Mouse (Mus musculus): Measurements from ENCODE around the gene Ptma.
"Not testable (repeated sequence)": the region's sequence is repeated elsewhere in the genome, so short reads cannot be mapped to it uniquely, and the experiment has no call there.

The Ptma gene

GRCm38 (mm10) chr1:86539583-86539982 lies 13.1 kb downstream of the Ptma start:
- not testable (repeated sequence) for DNase-seq (ENCODE audit: low read depth, low spot score)

DNA sequence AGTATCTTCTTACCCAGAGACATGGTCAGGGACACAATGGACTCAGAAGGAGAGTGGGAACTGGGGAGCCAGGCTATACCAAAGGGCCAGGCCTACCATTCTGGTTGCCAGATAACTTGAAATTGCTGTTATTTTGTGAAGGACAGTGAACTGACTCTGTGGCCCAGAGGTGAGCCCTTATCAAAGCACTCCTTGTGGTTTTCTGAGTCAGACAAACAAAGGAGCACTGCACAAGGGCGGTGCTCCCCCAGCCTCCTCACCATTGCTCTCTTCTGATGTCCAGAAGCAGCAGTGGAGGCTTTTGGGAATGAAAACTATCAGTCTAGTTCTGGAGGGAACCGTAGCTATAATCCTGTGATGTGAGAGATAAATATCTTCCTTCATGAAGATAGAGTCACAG lies 16.1 kb downstream of the Ptma start:
- no peak for DNase-seq (ENCODE audit: low read depth, low spot score)

DNA sequence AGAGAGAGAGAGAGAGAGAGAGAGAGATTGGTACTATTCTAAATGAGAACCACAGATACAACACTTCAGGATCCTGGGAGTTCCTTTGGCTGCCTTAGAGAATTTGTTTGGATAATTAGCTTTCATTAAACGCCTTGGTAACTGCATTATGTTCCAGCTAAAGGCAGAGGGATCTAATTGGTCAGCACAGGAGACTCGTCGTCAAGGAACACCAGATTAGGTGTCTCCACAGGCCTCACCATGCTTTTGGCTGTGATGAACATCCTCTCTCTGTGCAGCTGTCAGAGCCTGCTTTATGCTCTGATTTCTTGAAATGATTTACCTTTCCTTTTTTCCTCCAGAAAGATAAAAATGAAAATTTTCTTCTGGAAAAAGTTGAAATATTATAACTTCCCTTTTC lies 20.3 kb downstream of the Ptma start:
- DNase-seq (ENCODE audit: low read depth, low spot score) = no peak

DNA sequence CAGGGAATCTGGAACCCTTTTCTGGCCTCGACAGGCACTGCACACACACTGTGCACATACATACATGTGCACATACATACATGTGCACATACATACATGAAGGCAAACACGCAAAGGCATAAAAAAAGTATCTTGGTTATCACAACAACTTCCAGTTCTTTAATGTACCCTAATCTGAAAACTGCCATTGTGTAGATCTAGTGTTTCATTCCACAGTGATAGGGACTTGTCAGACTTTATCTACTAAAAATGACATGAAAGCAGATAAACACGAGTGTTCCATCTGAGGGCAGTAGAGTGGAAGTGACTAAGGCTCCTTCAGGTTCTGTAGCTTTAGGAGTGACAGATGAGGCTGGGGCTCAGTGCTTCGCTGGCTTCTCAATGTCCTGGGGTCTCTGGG lies 24.8 kb downstream of the Ptma start:
- DNase-seq (ENCODE audit: low read depth, low spot score) = no peak

- DNase-seq (ENCODE audit: low read depth, low spot score) = no peak
Measured at GRCm38 (mm10) chr1:86551877-86552276, 25.4 kb downstream of the Ptma start.

GRCm38 (mm10) chr1:86555665-86556064 lies 29.1 kb downstream of the Ptma start:
- DNase-seq (ENCODE audit: low read depth, low spot score) = no peak

DNA sequence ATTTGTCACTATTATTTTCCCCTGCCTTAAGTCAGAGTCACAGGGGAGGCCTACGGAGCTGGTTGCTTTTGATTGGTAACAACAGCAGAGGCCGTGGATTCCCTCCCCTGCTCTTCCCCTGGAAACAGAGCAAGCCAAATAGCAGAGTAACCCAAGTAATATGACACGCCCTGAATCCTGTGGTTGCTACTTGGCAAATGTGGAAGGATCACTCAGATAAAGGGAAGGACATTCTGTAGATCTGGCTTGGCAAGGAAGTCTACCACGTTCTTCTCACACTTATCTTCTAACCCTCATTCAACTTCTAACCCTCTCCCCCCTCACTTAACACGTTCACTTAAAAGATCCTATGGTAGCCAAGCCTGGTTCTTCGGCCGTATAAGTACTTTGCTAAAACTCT lies 31.3 kb downstream of the Ptma start:
- no peak for DNase-seq (ENCODE audit: low read depth, low spot score)

DNA sequence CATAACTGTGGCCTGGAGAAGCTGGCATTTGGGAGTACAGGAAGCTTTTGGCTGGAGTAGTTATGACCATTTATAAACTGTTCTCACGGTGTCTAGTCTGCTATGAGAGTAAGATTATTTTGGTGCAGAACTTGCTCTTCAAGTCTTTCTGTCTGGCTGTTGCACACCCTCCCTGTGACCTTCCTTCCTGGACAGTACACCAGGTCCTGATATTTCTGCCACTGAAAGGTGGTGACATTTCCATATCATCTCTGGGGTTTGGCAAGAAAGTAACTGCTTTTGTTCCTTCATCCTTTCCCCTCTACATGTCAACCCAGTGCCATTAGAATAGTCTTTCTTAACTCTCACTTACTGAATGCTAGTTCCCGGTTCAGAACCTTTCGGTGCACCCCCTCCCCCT lies 32.7 kb downstream of the Ptma start:
- no peak for DNase-seq (ENCODE audit: low read depth, low spot score)

- DNase-seq (ENCODE audit: low read depth, low spot score) = no peak
Measured at GRCm38 (mm10) chr1:86562663-86563062, 36.1 kb downstream of the Ptma start.

DNA sequence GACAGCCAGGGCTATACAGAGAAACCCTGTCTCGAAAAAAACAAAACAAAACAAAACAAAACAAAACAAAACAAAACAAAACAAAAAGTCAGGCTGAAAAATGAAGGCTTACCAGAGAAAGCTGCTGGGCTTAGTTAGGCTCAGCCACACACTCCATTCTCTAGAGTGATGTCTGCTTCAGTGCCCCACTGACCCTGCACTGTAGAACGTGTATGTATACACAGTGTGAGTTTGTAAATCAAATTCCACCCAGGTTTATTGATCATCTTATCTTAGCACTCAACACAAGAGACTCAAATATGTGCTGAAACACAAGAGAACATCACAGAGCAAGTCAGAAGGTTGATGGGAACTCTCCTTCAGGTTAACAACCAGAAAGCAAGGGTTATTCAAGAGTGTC lies 41.9 kb downstream of the Ptma start:
- no peak for DNase-seq (ENCODE audit: low read depth, low spot score)

- no peak for DNase-seq (ENCODE audit: low read depth, low spot score)
Measured at GRCm38 (mm10) chr1:86569292-86569860, 42.9 kb downstream of the Ptma start.

DNA sequence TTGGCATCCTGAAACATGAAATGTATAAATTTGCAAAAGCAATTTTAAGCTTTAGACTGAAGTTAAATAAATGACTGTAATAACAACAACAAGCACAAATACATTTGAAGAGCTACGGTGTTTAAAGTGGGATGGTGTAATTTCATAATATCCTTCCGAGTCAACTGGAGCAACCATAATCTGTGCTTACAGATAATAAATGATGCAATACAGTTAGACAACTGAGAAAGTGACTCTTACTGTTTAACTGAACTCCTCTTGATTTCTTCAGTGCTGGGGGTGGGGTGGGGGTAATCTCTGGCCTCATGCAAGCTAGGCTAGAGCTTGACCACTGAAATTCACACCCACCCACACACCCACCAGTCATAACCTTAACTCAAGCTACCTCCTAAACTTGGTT lies 44.9 kb downstream of the Ptma start:
- no peak for DNase-seq (ENCODE audit: low read depth, low spot score)

DNA sequence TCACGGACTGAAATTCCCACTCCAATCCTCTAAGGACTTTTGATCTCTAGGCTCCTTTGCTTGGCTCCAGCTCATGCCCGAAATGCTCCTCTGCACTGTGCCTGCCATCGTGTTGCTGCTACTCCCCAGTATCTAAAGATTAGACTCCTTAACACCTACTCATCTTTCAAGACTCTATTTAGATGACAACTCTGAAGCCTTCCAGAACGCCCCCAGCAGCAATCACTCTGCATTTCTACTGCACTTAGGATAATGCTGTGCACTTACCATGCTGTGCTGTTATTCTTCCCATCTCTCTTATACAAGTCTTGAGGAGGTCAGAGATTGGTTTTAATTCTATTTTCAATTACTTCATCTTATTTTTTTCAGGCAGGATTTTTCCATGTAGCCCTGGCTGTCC lies 45.4 kb downstream of the Ptma start:
- no peak for DNase-seq (ENCODE audit: low read depth, low spot score)
